Mouse (Mus musculus): ENCODE measurements around the gene Pi4ka.

GRCm38 (mm10) chr16:17255270-17255669 is 150.8 kb downstream of the Pi4ka start:
- TF ChIP-seq CTCF (IDR thresholded peaks at IDR 0.05; ENCODE audit: low read depth, low read length) (no peak), POLR2A (IDR thresholded peaks at IDR 0.05; ENCODE audit: extremely low read depth, insufficient read depth, low read length) (no peak)
